ENCODE assay signal across 23 mouse cellular contexts in genomic region chr7:121691803-121692202, GRCm38 (mm10). TPM values are rescaled to one million over a fixed set of nuclear protein-coding genes. Genes with fewer than 3 reads are reported as not detected.
DNase-seq lines count a peak whose midpoint lies in the region; ATAC-seq and TF ChIP-seq lines count a peak whose summit lies in the region.
"Had no signal": no experiment of that assay in that cellular context is flagged by ENCODE, and none has a peak within 500 bp of the region (broad histone marks: within the 10 kb centered on the region; RNA-seq: fewer than 3 reads in every experiment).

No protein-coding gene starts in this region.

- no peaks in the 10 kb centered on the region for H3K27me3 ChIP-seq in intestine, embryonic 15.5 days (replicated peaks)
- H3K27me3 ChIP-seq in intestine, postnatal 0 days (replicated peaks; ENCODE audit: control insufficient read depth, insufficient read depth, low read length) = no peaks in the 10 kb centered on the region
- H3K27me3 ChIP-seq in intestine, embryonic 16.5 days (replicated peaks; ENCODE audit: control insufficient read depth, insufficient read depth, low read length) = no peaks in the 10 kb centered on the region
- H3K27me3 ChIP-seq: CH12.LX, Patski had no signal

- DNase-seq in large intestine, adult 2 months (ENCODE audit: low read depth, low spot score) = peak; percentile 50
- no peak for DNase-seq in adipocyte (ENCODE audit: low spot score)
- DNase-seq in left cerebral cortex, adult 11 months (ENCODE audit: low spot score) = no peak
- DNase-seq: adrenal gland, adult 2 months; adrenal gland, adult 8-10 months; adrenal gland, postnatal 10 days; adrenal gland, postnatal 14 days; adrenal gland, postnatal 25 days; adrenal gland, postnatal 36 days; B cell, adult 2 months; cerebellum, adult 11 months; cerebellum, adult 11-12 months; cerebellum, adult 18-20 months; cerebellum, adult 2 months had no signal

- peak; percentile 77 for ATAC-seq in intestine, embryonic 15.5 days
- no peak for ATAC-seq in intestine, postnatal 0 days
- ATAC-seq in intestine, embryonic 16.5 days = peak; percentile 85
- ATAC-seq: activated CD4-positive, CD25-positive, alpha-beta regulatory T cell, adult 4 months; CD4-positive, CD25-positive, alpha-beta regulatory T cell, adult 4 months; Patski had no signal

- no peak overlapping the region for H3K4me3 ChIP-seq in intestine, embryonic 15.5 days (replicated peaks)
- H3K4me3 ChIP-seq in intestine, postnatal 0 days (ENCODE audit: low read depth, low read length) = no peak overlapping the region
- H3K4me3 ChIP-seq in intestine, embryonic 16.5 days (ENCODE audit: low read length) = no peak overlapping the region

- WGBS in intestine, embryonic 15.5 days = 58% methylated on average over 2 of the region's 2 CpGs
- 46% methylated on average over 2 of the region's 2 CpGs for WGBS in intestine, postnatal 0 days
- 57% methylated on average over 2 of the region's 2 CpGs for WGBS in intestine, embryonic 16.5 days
- 24% methylated on average over 2 of the region's 2 CpGs for WGBS in large intestine, adult 2 months

- no peak for TF ChIP-seq CTCF in intestine, postnatal 0 days (IDR thresholded peaks at IDR 0.05; ENCODE audit: low read depth)

- H3K4me1 ChIP-seq in intestine, embryonic 15.5 days (replicated peaks) = no peaks in the 10 kb centered on the region
- no peaks in the 10 kb centered on the region for H3K4me1 ChIP-seq in intestine, postnatal 0 days (replicated peaks; ENCODE audit: control insufficient read depth, insufficient read depth, low read length)
- no peaks in the 10 kb centered on the region for H3K4me1 ChIP-seq in intestine, embryonic 16.5 days (ENCODE audit: control insufficient read depth, insufficient read depth, low read length)

- no peaks in the 10 kb centered on the region for H3K36me3 ChIP-seq in intestine, embryonic 15.5 days
- H3K36me3 ChIP-seq in intestine, postnatal 0 days (ENCODE audit: control insufficient read depth, insufficient read depth) = no peaks in the 10 kb centered on the region
- no peaks in the 10 kb centered on the region for H3K36me3 ChIP-seq in intestine, embryonic 16.5 days (ENCODE audit: control insufficient read depth, insufficient read depth, low read length)

- H3K4me2 ChIP-seq in intestine, embryonic 15.5 days (replicated peaks) = no peak overlapping the region
- no peak overlapping the region for H3K4me2 ChIP-seq in intestine, postnatal 0 days (replicated peaks; ENCODE audit: low read depth)
- no peak overlapping the region for H3K4me2 ChIP-seq in intestine, embryonic 16.5 days (ENCODE audit: low read depth, low read length)

- no peak overlapping the region for H3K9ac ChIP-seq in intestine, embryonic 15.5 days
- no peak overlapping the region for H3K9ac ChIP-seq in intestine, postnatal 0 days (ENCODE audit: low read depth, low read length)
- H3K9ac ChIP-seq in intestine, embryonic 16.5 days (ENCODE audit: low read depth, low read length) = no peak overlapping the region

- no peak overlapping the region for H3K27ac ChIP-seq in intestine, embryonic 15.5 days
- no peak overlapping the region for H3K27ac ChIP-seq in intestine, postnatal 0 days (ENCODE audit: low read depth, low read length)
- no peak overlapping the region for H3K27ac ChIP-seq in intestine, embryonic 16.5 days (ENCODE audit: low read length)

- H3K9me3 ChIP-seq in intestine, embryonic 15.5 days = no peaks in the 10 kb centered on the region
- H3K9me3 ChIP-seq in intestine, postnatal 0 days (ENCODE audit: control insufficient read depth) = no peaks in the 10 kb centered on the region
- H3K9me3 ChIP-seq in intestine, embryonic 16.5 days (ENCODE audit: control insufficient read depth, low read length) = no peaks in the 10 kb centered on the region
- H3K9me3 ChIP-seq: G1E had no signal

RNA-seq across cellular contexts. Expression of gene Usp31, which starts 15.2 kb away (rescaled TPM):
- polyA plus RNA-seq in intestine, embryonic 15.5 days (2015; fragmentation: Nextera tagmentation; extraction: Ambion mirVana) = 1.6 and 1.8 TPM in 2 replicates
- 0.64 and 0.72 TPM in 2 replicates for polyA plus RNA-seq in intestine, postnatal 0 days (2015; fragmentation: Nextera tagmentation; extraction: Ambion mirVana)
- polyA plus RNA-seq in intestine, embryonic 16.5 days (2015; fragmentation: Nextera tagmentation; extraction: Ambion mirVana) = 0.80 and 1.1 TPM in 2 replicates
- polyA plus RNA-seq in large intestine, adult 2 months (2012; rRNA removed) = 1.1 and 1.6 TPM in 2 replicates

RNA-seq across cellular contexts. Expression of gene Scnn1g, which starts 42.5 kb away (rescaled TPM):
- polyA plus RNA-seq in intestine, embryonic 15.5 days (2015; fragmentation: Nextera tagmentation; extraction: Ambion mirVana) = 0.19 and 0.24 TPM in 2 replicates
- 0.57 and 0.69 TPM in 2 replicates for polyA plus RNA-seq in intestine, postnatal 0 days (2015; fragmentation: Nextera tagmentation; extraction: Ambion mirVana)
- 0.12 and 0.13 TPM in 2 replicates for polyA plus RNA-seq in intestine, embryonic 16.5 days (2015; fragmentation: Nextera tagmentation; extraction: Ambion mirVana)
- not detected in 2 replicates for polyA plus RNA-seq in large intestine, adult 2 months (2012; rRNA removed)
- polyA plus RNA-seq: activated CD4-positive, CD25-positive, alpha-beta regulatory T cell, adult 4 months; C2C12; CD4-positive, CD25-positive, alpha-beta regulatory T cell, adult 4 months; G1E had no signal
